Mouse (Mus musculus) hindbrain, embryonic 14.5 days (tissue): ENCODE results near the gene Aldh1l1. TPM values are rescaled to one million over a fixed set of nuclear protein-coding genes. Genes with fewer than 3 reads are reported as not detected.

Experiments used
- ATAC-seq: fragments of 200-750 bp; cut with Nextera tagmentation; 2 replicates; pipeline ENCODE4 v1.8.0; 2017; ENCODE audit warnings: moderate number of reproducible peaks, mild to moderate bottlenecking, moderate TSS enrichment, moderate library complexity; ENCODE audit not compliant: low FRiP score
- DNase-seq: peaks from one replicate; pipeline ENCODE4 v3.0.0-alpha.2; 2015; ENCODE audit warnings: low spot score
- H3K27ac ChIP-seq: fragments of 300-500 bp; sonication (generic); 2 replicates; pipeline ENCODE4 v1.5.1; 2014; ENCODE audit warnings: mild to moderate bottlenecking, moderate library complexity
- H3K27me3 ChIP-seq: fragments of 300-500 bp; sonication (generic); 2 replicates; pipeline ENCODE4 v1.6.1; 2014; ENCODE audit warnings: mild to moderate bottlenecking, low read length, mixed read lengths; ENCODE audit not compliant: control insufficient read depth, insufficient read depth
- H3K36me3 ChIP-seq: fragments of 300-500 bp; sonication (generic); replicated peaks from 2 replicates; pipeline ENCODE4 v1.6.1; 2014; ENCODE audit not compliant: control insufficient read depth, insufficient read depth
- H3K4me1 ChIP-seq: fragments of 300-500 bp; sonication (generic); replicated peaks from 2 replicates; pipeline ENCODE4 v1.6.1; 2014; ENCODE audit warnings: antibody characterized with exemption, low read length, mixed read lengths; ENCODE audit not compliant: control insufficient read depth, insufficient read depth
- H3K4me2 ChIP-seq: fragments of 300-500 bp; sonication (generic); replicated peaks from 2 replicates; pipeline ENCODE4 v1.6.1; 2014; ENCODE audit warnings: mild to moderate bottlenecking, moderate library complexity
- H3K4me3 ChIP-seq: fragments of 300-500 bp; sonication (generic); replicated peaks from 2 replicates; pipeline ENCODE4 v1.5.1; 2014; ENCODE audit warnings: mild to moderate bottlenecking, low read length
- H3K9ac ChIP-seq: fragments of 300-500 bp; sonication (generic); 2 replicates; pipeline ENCODE4 v1.6.1; 2014
- H3K9me3 ChIP-seq: fragments of 300-500 bp; sonication (generic); 2 replicates; pipeline ENCODE4 v1.6.1; 2016; ENCODE audit warnings: low read length; ENCODE audit not compliant: control insufficient read depth
- WGBS: fragments of 180-500 bp; shearing (Covaris S2); extraction: QIAGEN DNeasy Blood & Tissue Kit; methylation state at CpG from one replicate; pipeline ENCODE4 v1.1.7; 2014; 5-methylcytosine and 5-hydroxymethylcytosine counted together
- polyA plus RNA-seq: library from polyadenylated mRNA; unstranded; fragments of >200 nt; fragmentation: Nextera tagmentation; extraction: Ambion mirVana; gene quantifications from 2 replicates; pipeline ENCODE4 v1.2.1, GENCODE M21; 2014

Gene Aldh1l1
- polyA plus RNA-seq, 1 experiment from 2014 or later = 47.0 TPM

DNA sequence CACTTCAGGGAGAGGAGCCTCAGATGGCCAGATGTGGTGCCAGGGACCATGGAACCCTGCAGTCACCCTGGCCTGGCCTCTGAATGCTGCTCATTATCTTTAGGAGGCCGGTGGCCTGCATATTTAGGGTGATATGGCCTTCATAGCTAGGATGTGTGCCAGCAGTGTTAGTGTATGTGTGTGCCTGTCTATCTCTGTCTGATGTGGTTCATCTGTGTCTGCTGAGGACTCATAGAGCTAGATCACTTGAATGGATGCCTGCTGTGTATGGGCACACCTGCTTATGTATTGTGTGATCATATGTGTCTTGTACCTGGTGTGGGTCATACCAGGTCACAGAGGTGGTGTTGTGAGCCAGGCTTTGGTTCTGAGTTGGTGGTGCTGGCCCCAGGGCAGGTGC lies 18.0 kb upstream of the Aldh1l1 start:
- no peak overlapping the region for H3K4me3 ChIP-seq
- DNase-seq (no peak), ATAC-seq (no peak)

DNA sequence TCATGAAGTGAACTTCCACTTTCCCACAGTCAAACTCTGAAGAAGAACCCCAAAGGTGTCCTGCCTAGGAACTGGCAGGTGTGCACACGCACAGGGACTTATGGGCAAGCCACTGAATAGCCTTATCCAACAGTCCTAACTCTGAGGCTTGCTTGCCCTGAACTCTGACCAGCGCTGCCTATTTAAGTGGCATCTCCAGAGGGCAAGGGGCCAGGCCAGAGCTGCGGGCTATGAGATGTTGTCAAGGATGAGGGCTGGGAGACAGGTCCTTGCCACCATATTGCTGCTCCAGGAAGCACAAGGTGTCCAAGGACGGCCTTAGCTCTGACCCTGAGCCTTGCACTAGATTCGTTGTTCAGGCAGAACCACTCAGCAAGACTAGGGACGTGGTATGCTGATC lies 17.2 kb upstream of the Aldh1l1 start:
- no peaks in the 10 kb centered on the region for H3K9me3 ChIP-seq
- no peak overlapping the region for H3K4me2 ChIP-seq
- H3K4me3 ChIP-seq = no peak overlapping the region
- no peaks in the 10 kb centered on the region for H3K4me1 ChIP-seq
- no peak overlapping the region for H3K9ac ChIP-seq
- no peaks in the 10 kb centered on the region for H3K27me3 ChIP-seq
- H3K27ac ChIP-seq = no peak overlapping the region
- 92% methylated on average over 6 of the region's 6 CpGs for WGBS
- ATAC-seq (no peak), DNase-seq (no peak)
- no peaks in the 10 kb centered on the region for H3K36me3 ChIP-seq

More for the DNA sequence above, 18.0 kb upstream of the Aldh1l1 start:
- Histone ChIP-seq H3K4me2 (no peak overlapping the region), H3K9me3 (no peaks in the 10 kb centered on the region), H3K4me1 (peaks cover 8% of the 10 kb centered on the region; the same call in 1 of the 2 replicates), H3K27ac (no peak overlapping the region), H3K36me3 (no peaks in the 10 kb centered on the region), H3K27me3 (peaks cover 4% of the 10 kb centered on the region; the same call in 1 of the 2 replicates), H3K9ac (no peak overlapping the region)
- 86% methylated on average over 1 of the region's 1 CpGs for WGBS

DNA sequence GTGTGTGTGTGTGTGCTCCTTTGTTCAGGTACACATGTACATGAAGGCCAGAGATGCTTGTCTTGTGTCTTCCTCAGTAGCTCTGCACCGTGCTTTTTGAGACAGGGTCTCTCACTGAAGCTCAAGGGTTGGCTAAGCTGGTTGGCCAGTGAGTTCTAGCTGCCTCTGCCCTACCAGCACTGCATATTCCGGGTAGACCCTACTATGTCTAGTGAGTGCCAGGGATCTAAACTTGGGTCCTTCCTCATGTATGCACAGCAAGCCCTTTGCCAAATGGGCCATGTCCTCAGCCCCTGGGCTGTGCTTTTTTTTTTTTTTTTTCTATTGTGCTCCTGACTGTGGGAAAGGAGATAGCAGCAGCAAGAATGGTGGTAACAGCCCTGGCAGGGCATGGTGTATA lies 16.0 kb upstream of the Aldh1l1 start:
- WGBS = 93% methylated on average over 2 of the region's 2 CpGs

DNA sequence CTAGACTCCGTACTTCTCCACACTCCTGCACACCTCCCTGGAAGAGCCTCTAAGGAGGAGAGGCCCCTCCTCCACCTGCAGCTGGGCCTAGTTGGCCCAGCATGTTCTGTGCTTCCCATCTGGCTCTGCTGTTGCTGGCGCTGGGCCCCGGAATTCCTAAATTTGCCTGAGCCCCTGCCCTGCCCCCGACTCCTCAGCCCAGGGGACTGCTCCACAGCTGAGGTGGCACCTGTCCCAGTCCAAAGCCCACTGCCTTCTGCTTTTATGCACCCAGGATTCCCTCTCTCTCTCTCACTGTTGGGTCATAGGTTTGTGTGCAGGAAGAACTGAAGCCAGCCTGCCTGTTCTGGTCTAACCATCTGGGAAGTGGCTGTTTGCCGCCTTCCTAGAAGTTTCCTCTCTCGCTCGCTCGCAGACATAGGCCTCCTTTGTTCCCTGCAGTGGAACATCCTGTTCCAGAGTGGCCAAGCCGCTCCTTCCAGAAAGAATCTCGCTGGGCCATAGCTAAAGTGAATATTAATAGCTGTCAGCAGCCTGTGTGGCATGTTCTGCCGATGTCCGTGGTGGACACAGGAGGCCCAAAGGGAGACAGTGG lies 15.2 kb upstream of the Aldh1l1 start:
- ATAC-seq (peak; percentile 28; the same call in 1 of the 2 replicates), DNase-seq (no peak)

More for the DNA sequence above, 16.0 kb upstream of the Aldh1l1 start:
- no peaks in the 10 kb centered on the region for H3K27me3 ChIP-seq
- H3K4me2 ChIP-seq = no peak overlapping the region
- no peak overlapping the region for H3K27ac ChIP-seq
- no peak for DNase-seq
- ATAC-seq = no peak
- no peak overlapping the region for H3K4me3 ChIP-seq
- no peaks in the 10 kb centered on the region for H3K36me3 ChIP-seq
- H3K9ac ChIP-seq = no peak overlapping the region
- no peaks in the 10 kb centered on the region for H3K9me3 ChIP-seq
- no peaks in the 10 kb centered on the region for H3K4me1 ChIP-seq

DNA sequence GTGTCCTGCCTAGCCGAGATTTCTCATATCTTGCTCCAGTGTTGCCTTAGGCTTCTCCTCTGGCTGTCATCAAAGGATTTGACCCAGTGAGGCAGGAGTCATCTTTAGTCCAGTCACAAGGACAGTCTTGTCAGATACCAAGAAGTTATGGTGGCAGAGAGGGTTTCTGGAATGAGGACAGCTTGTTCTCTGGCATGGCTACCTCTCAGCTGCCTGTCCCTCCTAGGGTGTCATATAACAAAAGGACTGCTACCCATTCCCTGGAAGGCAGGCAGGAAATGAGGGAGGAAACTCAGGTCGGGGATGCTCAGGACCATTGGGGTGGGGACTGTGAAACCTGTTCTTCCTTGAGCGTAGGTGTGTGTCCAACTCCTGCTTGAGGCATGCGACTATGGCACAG lies 14.1 kb upstream of the Aldh1l1 start:
- Histone ChIP-seq H3K4me2 (no peak overlapping the region), H3K4me3 (no peak overlapping the region), H3K9me3 (no peaks in the 10 kb centered on the region), H3K4me1 (no peaks in the 10 kb centered on the region), H3K27me3 (no peaks in the 10 kb centered on the region), H3K36me3 (no peaks in the 10 kb centered on the region), H3K27ac (no peak overlapping the region), H3K9ac (no peak overlapping the region)
- no peak for DNase-seq
- WGBS = 89% methylated on average over 4 of the region's 4 CpGs
- ATAC-seq = no peak

More for the DNA sequence above, 15.2 kb upstream of the Aldh1l1 start:
- Histone ChIP-seq H3K9ac (no peak overlapping the region), H3K4me3 (no peak overlapping the region), H3K36me3 (no peaks in the 10 kb centered on the region), H3K27me3 (no peaks in the 10 kb centered on the region), H3K4me2 (no peak overlapping the region), H3K4me1 (no peaks in the 10 kb centered on the region), H3K27ac (no peak overlapping the region), H3K9me3 (no peaks in the 10 kb centered on the region)
- WGBS = 51% methylated on average over 12 of the region's 12 CpGs

DNA sequence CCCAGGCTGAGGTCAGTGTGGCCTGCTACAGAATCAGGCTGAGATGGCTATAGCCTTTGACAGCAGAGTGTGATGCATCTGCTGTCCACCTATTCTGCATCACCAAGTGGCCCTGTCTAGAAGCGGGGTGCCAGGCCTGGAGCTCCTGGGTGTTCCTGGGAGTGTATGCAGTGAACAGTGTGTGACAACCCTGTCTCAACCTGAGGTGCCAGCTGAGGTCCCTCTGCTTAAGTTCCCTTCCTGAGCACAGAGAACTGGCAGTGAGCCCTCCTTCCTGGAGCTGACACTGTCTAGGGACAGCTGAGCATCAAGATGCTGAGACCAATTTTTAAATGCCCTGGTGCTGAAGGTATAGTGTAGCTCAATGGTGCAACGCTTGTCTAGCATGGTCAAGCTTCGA lies 13.5 kb upstream of the Aldh1l1 start:
- Histone ChIP-seq H3K4me3 (no peak overlapping the region), H3K27ac (no peak overlapping the region), H3K4me2 (no peak overlapping the region), H3K9ac (no peak overlapping the region), H3K4me1 (no peaks in the 10 kb centered on the region), H3K9me3 (no peaks in the 10 kb centered on the region), H3K36me3 (no peaks in the 10 kb centered on the region), H3K27me3 (no peaks in the 10 kb centered on the region)
- ATAC-seq (no peak), DNase-seq (no peak)
- WGBS = 88% methylated on average over 3 of the region's 3 CpGs

DNA sequence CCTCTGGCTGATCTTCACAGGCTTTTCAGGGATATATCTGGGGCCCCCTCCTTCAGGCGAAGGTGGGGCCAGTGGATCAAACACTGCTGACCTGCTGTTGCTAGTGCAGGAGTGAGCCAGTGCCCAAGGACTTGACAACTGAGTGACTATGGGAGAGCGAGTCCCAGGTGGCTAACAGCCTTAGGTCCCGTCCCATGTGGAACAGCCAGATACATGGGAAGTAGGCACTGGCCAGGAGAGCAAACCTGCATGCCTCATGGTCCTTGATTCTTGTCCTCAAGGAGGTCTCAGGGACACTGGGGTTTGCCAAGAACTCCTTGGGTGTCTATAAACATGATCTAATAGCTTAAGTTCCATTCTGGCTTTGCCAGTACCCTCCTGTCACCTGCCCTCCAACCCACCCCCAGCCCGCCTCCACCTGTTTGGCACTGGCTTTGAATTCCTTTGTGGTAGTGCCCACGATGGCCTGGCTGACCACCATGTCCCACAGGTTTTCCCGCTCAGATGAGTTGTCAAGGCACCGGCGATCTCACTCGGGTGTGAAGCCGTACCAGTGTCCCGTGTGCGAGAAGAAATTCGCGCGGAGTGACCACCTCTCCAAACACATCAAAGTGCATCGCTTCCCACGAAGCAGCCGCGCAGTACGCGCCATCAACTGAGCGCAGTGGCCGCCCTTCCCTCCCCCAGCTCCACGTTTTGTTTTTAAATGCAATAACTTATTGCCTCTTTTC lies 12.4 kb upstream of the Aldh1l1 start:
- ATAC-seq = no peak
- no peaks in the 10 kb centered on the region for H3K4me1 ChIP-seq
- H3K27ac ChIP-seq = no peak overlapping the region
- no peak overlapping the region for H3K4me3 ChIP-seq
- WGBS = 95% methylated on average over 24 of the region's 24 CpGs
- H3K36me3 ChIP-seq = no peaks in the 10 kb centered on the region
- no peak overlapping the region for H3K4me2 ChIP-seq
- H3K9me3 ChIP-seq = no peaks in the 10 kb centered on the region
- DNase-seq = no peak
- no peak overlapping the region for H3K9ac ChIP-seq
- H3K27me3 ChIP-seq = no peaks in the 10 kb centered on the region

DNA sequence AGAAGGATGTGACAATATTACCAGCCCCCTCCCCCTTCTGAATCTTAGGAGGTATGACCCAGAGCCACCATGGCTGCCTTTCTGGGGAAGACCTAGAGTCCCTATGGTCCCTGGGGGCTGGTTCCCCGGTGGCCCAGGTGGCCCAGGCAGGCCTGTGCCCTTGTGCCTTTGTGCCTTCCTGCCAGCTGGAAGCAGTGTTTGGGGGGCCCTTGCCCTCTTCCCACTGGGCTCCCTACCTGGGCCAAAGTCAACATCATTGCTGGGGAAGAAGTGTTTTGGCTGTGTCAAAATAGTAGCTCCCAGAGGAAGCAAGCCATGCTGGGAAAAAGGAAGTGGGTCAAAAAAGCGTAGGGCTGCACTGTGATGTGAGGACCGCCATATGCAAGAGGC lies 11.9 kb upstream of the Aldh1l1 start:
- no peaks in the 10 kb centered on the region for H3K27me3 ChIP-seq
- 89% methylated on average over 3 of the region's 3 CpGs for WGBS
- no peak for ATAC-seq
- no peaks in the 10 kb centered on the region for H3K4me1 ChIP-seq
- no peak for DNase-seq
- no peak overlapping the region for H3K9ac ChIP-seq
- no peak overlapping the region for H3K4me3 ChIP-seq
- no peak overlapping the region for H3K4me2 ChIP-seq
- H3K27ac ChIP-seq = no peak overlapping the region
- H3K36me3 ChIP-seq = no peaks in the 10 kb centered on the region
- no peaks in the 10 kb centered on the region for H3K9me3 ChIP-seq

DNA sequence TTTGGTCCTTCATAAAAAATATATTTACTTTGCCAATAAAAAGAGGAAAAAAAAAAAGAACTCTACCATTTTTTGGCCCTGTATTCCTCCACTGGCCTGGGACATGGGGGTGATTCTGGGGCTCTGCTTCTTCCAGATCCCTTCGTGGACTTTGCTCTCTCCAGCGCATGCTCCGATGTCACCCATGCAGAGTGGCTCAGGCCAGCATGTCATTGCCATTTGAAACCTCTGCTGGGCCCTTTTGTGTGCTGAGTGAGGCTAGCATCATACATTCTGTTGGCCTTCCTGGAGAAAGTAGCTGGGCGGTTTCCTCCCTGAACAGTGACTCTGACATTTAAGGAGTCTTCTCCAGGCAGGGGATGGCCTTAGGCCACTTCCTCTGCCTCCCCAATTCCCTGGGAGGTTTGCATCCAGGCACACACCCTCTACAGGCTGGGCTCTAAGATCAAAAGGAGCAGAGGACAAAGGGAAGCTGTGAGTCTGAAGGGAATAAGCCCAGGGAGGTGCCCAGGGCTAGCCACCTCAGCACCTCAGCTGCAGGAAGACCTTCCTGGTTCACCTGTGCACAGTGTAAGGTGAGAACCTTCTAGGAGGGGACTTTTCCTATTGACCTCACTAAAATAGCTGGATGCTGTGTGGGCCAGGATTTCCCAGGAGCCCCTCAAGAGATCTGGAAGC lies 10.9 kb upstream of the Aldh1l1 start:
- Histone ChIP-seq H3K27ac (no peak overlapping the region), H3K27me3 (no peaks in the 10 kb centered on the region), H3K4me1 (no peaks in the 10 kb centered on the region), H3K36me3 (no peaks in the 10 kb centered on the region), H3K9ac (no peak overlapping the region), H3K4me3 (no peak overlapping the region), H3K4me2 (no peak overlapping the region), H3K9me3 (no peaks in the 10 kb centered on the region)
- no peak for ATAC-seq
- DNase-seq = no peak
- 74% methylated on average over 4 of the region's 4 CpGs for WGBS
